Mouse (Mus musculus): ENCODE measurements around the gene Hnrnph1. TPM values are rescaled to one million over a fixed set of nuclear protein-coding genes. Genes with fewer than 3 reads are reported as not detected.

Gene Hnrnph1
- polyA plus RNA-seq, 1 experiment from 2014 or later: 154 TPM

GRCm38 (mm10) chr11:50345486-50345885 is 31.3 kb upstream of the Hnrnph1 start:
- Histone ChIP-seq H3K4me2 (replicated peaks; ENCODE audit: low read depth, low read length) (no peak overlapping the region), H3K27ac (ENCODE audit: low read length) (no peak overlapping the region), H3K9ac (replicated peaks; ENCODE audit: low read depth) (no peak overlapping the region), H3K4me1 (ENCODE audit: insufficient read depth, low read depth, low read length) (no peaks in the 10 kb centered on the region), H3K9me3 (ENCODE audit: low read length) (no peaks in the 10 kb centered on the region), H3K4me3 (ENCODE audit: low read depth, low read length) (no peak overlapping the region), H3K27me3 (replicated peaks; ENCODE audit: insufficient read depth, low read length) (no peaks in the 10 kb centered on the region), H3K36me3 (ENCODE audit: insufficient read depth, low read length) (no peaks in the 10 kb centered on the region)
- DNase-seq (ENCODE audit: low spot score) (no peak), ATAC-seq (no peak)
- TF ChIP-seq EP300 (IDR thresholded peaks at IDR 0.05) (no peak), CTCF (IDR thresholded peaks at IDR 0.05) (no peak)
- 59% methylated on average over 4 of the region's 4 CpGs for WGBS

GRCm38 (mm10) chr11:50346256-50347032 is 30.3 kb upstream of the Hnrnph1 start:
- H3K4me3 ChIP-seq (ENCODE audit: low read depth, low read length): no peak overlapping the region
- H3K4me2 ChIP-seq (replicated peaks; ENCODE audit: low read depth, low read length): no peak overlapping the region
- WGBS: 80% methylated on average over 9 of the region's 9 CpGs
- H3K27ac ChIP-seq (ENCODE audit: low read length): no peak overlapping the region
- no peaks in the 10 kb centered on the region for H3K4me1 ChIP-seq (ENCODE audit: insufficient read depth, low read depth, low read length)
- H3K27me3 ChIP-seq (replicated peaks; ENCODE audit: insufficient read depth, low read length): no peaks in the 10 kb centered on the region
- no peaks in the 10 kb centered on the region for H3K36me3 ChIP-seq (ENCODE audit: insufficient read depth, low read length)
- no peak overlapping the region for H3K9ac ChIP-seq (replicated peaks; ENCODE audit: low read depth)
- H3K9me3 ChIP-seq (ENCODE audit: low read length): no peaks in the 10 kb centered on the region
- no peak for DNase-seq (ENCODE audit: low spot score)
- TF ChIP-seq EP300 (IDR thresholded peaks at IDR 0.05) (no peak), CTCF (IDR thresholded peaks at IDR 0.05) (no peak)
- no peak for ATAC-seq

- TF ChIP-seq CTCF (IDR thresholded peaks at IDR 0.05) (no peak), EP300 (IDR thresholded peaks at IDR 0.05) (no peak)
- WGBS: 71% methylated on average over 2 of the region's 2 CpGs
These were observed 24.6 kb upstream of the Hnrnph1 start for GRCm38 (mm10) chr11:50352177-50352576.

GRCm38 (mm10) chr11:50354162-50354561 is 22.6 kb upstream of the Hnrnph1 start, which contains the start of gene Cby3:
Cby3 (plus strand) TSS chr11:50354462.
- Histone ChIP-seq H3K27me3 (replicated peaks; ENCODE audit: insufficient read depth, low read length) (no peaks in the 10 kb centered on the region), H3K9ac (replicated peaks; ENCODE audit: low read depth) (no peak within 1 kb of the TSS), H3K27ac (ENCODE audit: low read length) (no peak within 1 kb of the TSS), H3K9me3 (ENCODE audit: low read length) (no peaks in the 10 kb centered on the region), H3K4me1 (ENCODE audit: insufficient read depth, low read depth, low read length) (no peaks in the 10 kb centered on the region), H3K36me3 (ENCODE audit: insufficient read depth, low read length) (no peaks in the 10 kb centered on the region), H3K4me3 (ENCODE audit: low read depth, low read length) (no peak within 1 kb of the TSS), H3K4me2 (replicated peaks; ENCODE audit: low read depth, low read length) (no peak within 1 kb of the TSS)
- no peak for TF ChIP-seq CTCF (IDR thresholded peaks at IDR 0.05)
- no peak for TF ChIP-seq EP300 (IDR thresholded peaks at IDR 0.05)
- DNase-seq (ENCODE audit: low spot score) (no peak), ATAC-seq (no peak)

More at GRCm38 (mm10) chr11:50352177-50352576, 24.6 kb upstream of the Hnrnph1 start:
- H3K4me1 ChIP-seq (ENCODE audit: insufficient read depth, low read depth, low read length): no peaks in the 10 kb centered on the region
- H3K4me3 ChIP-seq (ENCODE audit: low read depth, low read length): no peak overlapping the region
- no peak overlapping the region for H3K9ac ChIP-seq (replicated peaks; ENCODE audit: low read depth)
- H3K9me3 ChIP-seq (ENCODE audit: low read length): no peaks in the 10 kb centered on the region
- no peak overlapping the region for H3K27ac ChIP-seq (ENCODE audit: low read length)
- H3K36me3 ChIP-seq (ENCODE audit: insufficient read depth, low read length): no peaks in the 10 kb centered on the region
- no peak for ATAC-seq
- DNase-seq (ENCODE audit: low spot score): no peak
- H3K27me3 ChIP-seq (replicated peaks; ENCODE audit: insufficient read depth, low read length): no peaks in the 10 kb centered on the region
- no peak overlapping the region for H3K4me2 ChIP-seq (replicated peaks; ENCODE audit: low read depth, low read length)

- 67% methylated on average over 3 of the region's 3 CpGs for whole genome bisulfite sequencing
- TF ChIP-seq EP300 (IDR thresholded peaks at IDR 0.05) (no peak), CTCF (IDR thresholded peaks at IDR 0.05) (no peak)
- H3K4me2 ChIP-seq (replicated peaks; ENCODE audit: low read depth, low read length): no peak overlapping the region
- DNase-seq (ENCODE audit: low spot score) (no peak), ATAC-seq (no peak)
- no peaks in the 10 kb centered on the region for H3K36me3 ChIP-seq (ENCODE audit: insufficient read depth, low read length)
- no peak overlapping the region for H3K27ac ChIP-seq (ENCODE audit: low read length)
- no peaks in the 10 kb centered on the region; the same call in 1 of the 2 replicates for H3K27me3 ChIP-seq (replicated peaks; ENCODE audit: insufficient read depth, low read length)
- no peaks in the 10 kb centered on the region for H3K9me3 ChIP-seq (ENCODE audit: low read length)
- no peak overlapping the region for H3K4me3 ChIP-seq (ENCODE audit: low read depth, low read length)
- H3K9ac ChIP-seq (replicated peaks; ENCODE audit: low read depth): no peak overlapping the region
- H3K4me1 ChIP-seq (ENCODE audit: insufficient read depth, low read depth, low read length): no peaks in the 10 kb centered on the region
These were observed 21.9 kb upstream of the Hnrnph1 start for GRCm38 (mm10) chr11:50354851-50355250.

GRCm38 (mm10) chr11:50355395-50355794 is 21.4 kb upstream of the Hnrnph1 start:
- DNase-seq (ENCODE audit: low spot score) (no peak), ATAC-seq (no peak)
- Histone ChIP-seq H3K27ac (ENCODE audit: low read length) (no peak overlapping the region), H3K4me3 (ENCODE audit: low read depth, low read length) (no peak overlapping the region), H3K9ac (replicated peaks; ENCODE audit: low read depth) (no peak overlapping the region), H3K27me3 (replicated peaks; ENCODE audit: insufficient read depth, low read length) (no peaks in the 10 kb centered on the region; the same call in 1 of the 2 replicates), H3K4me1 (ENCODE audit: insufficient read depth, low read depth, low read length) (no peaks in the 10 kb centered on the region), H3K36me3 (ENCODE audit: insufficient read depth, low read length) (no peaks in the 10 kb centered on the region), H3K4me2 (replicated peaks; ENCODE audit: low read depth, low read length) (no peak overlapping the region), H3K9me3 (ENCODE audit: low read length) (no peaks in the 10 kb centered on the region)
- 71% methylated on average over 1 of the region's 1 CpGs for WGBS
- no peak for TF ChIP-seq CTCF (IDR thresholded peaks at IDR 0.05)
- TF ChIP-seq EP300 (IDR thresholded peaks at IDR 0.05): no peak

Measured in lung, postnatal 0 days (tissue).